Mouse (Mus musculus): ENCODE results near the gene Dscaml1. TPM values are rescaled to one million over a fixed set of nuclear protein-coding genes. Genes with fewer than 3 reads are reported as not detected.
A peak's percentile ranks its signal among the peaks of the same experiment; 100 is the strongest.
"Not testable (repeated sequence)": the region's sequence is repeated elsewhere in the genome, so short reads cannot be mapped to it uniquely, and the experiment has no call there.

Gene Dscaml1
- polyA plus RNA-seq, 1 experiment from 2014 or later = 0.01 TPM

GRCm38 (mm10) chr9:45749917-45750316 lies 323.5 kb downstream of the Dscaml1 start:
- no peak overlapping the region for H3K4me3 ChIP-seq (replicated peaks)
- no peaks in the 10 kb centered on the region for H3K9me3 ChIP-seq (replicated peaks)
- H3K9ac ChIP-seq = no peak overlapping the region
- ATAC-seq (ENCODE audit: insufficient read depth) = no peak
- no peak overlapping the region for H3K4me2 ChIP-seq
- peaks cover 5% of the 10 kb centered on the region; the same call in 1 of the 2 replicates for H3K4me1 ChIP-seq (replicated peaks)
- 71% methylated on average over 4 of the region's 4 CpGs for WGBS (ENCODE audit: insufficient replicate concordance)
- H3K27me3 ChIP-seq = peaks cover 6% of the 10 kb centered on the region; the same call in 1 of the 2 replicates
- H3K27ac ChIP-seq (replicated peaks) = no peak overlapping the region
- no peaks in the 10 kb centered on the region for H3K36me3 ChIP-seq (replicated peaks)

- 28% methylated on average over 8 of the region's 8 CpGs for WGBS (ENCODE audit: insufficient replicate concordance)
- Histone ChIP-seq H3K4me2 (no peak overlapping the region), H3K27me3 (no peaks in the 10 kb centered on the region), H3K27ac (replicated peaks) (no peak overlapping the region), H3K36me3 (replicated peaks) (no peaks in the 10 kb centered on the region), H3K4me1 (replicated peaks) (no peaks in the 10 kb centered on the region), H3K4me3 (replicated peaks) (no peak overlapping the region), H3K9me3 (replicated peaks) (no peaks in the 10 kb centered on the region), H3K9ac (no peak overlapping the region)
- ATAC-seq (ENCODE audit: insufficient read depth) = no peak
Measured at GRCm38 (mm10) chr9:45754452-45755091, 328.1 kb downstream of the Dscaml1 start.

GRCm38 (mm10) chr9:45766195-45766594 lies 339.8 kb downstream of the Dscaml1 start:
- no peaks in the 10 kb centered on the region for H3K27me3 ChIP-seq
- WGBS (ENCODE audit: insufficient replicate concordance) = 67% methylated on average over 6 of the region's 6 CpGs
- H3K9ac ChIP-seq = no peak overlapping the region
- no peak overlapping the region for H3K27ac ChIP-seq (replicated peaks)
- no peak overlapping the region for H3K4me3 ChIP-seq (replicated peaks)
- no peaks in the 10 kb centered on the region for H3K9me3 ChIP-seq (replicated peaks)
- ATAC-seq (ENCODE audit: insufficient read depth) = no peak
- 0 out of 2 replicates have a peak, but pooled peaks cover 3% of the 10 kb centered on the region for H3K4me1 ChIP-seq (replicated peaks)
- H3K36me3 ChIP-seq (replicated peaks) = peaks cover 9% of the 10 kb centered on the region; the same call in 1 of the 2 replicates
- H3K4me2 ChIP-seq = no peak overlapping the region

- Histone ChIP-seq H3K36me3 (replicated peaks) (peaks cover 9% of the 10 kb centered on the region; the same call in 1 of the 2 replicates), H3K27me3 (no peaks in the 10 kb centered on the region), H3K4me3 (replicated peaks) (no peak overlapping the region), H3K4me1 (replicated peaks) (0 out of 2 replicates have a peak, but pooled peaks cover 3% of the 10 kb centered on the region), H3K9me3 (replicated peaks) (no peaks in the 10 kb centered on the region), H3K9ac (no peak overlapping the region), H3K4me2 (no peak overlapping the region), H3K27ac (replicated peaks) (no peak overlapping the region)
- 68% methylated on average over 8 of the region's 8 CpGs for WGBS (ENCODE audit: insufficient replicate concordance)
- no peak for ATAC-seq (ENCODE audit: insufficient read depth)
Measured at GRCm38 (mm10) chr9:45767155-45767554, 340.7 kb downstream of the Dscaml1 start.

- no peak overlapping the region for H3K9ac ChIP-seq
- H3K9me3 ChIP-seq (replicated peaks) = no peaks in the 10 kb centered on the region
- H3K4me2 ChIP-seq = no peak overlapping the region
- no peak overlapping the region for H3K4me3 ChIP-seq (replicated peaks)
- peaks cover 16% of the 10 kb centered on the region for H3K36me3 ChIP-seq (replicated peaks)
- H3K27me3 ChIP-seq = no peaks in the 10 kb centered on the region
- H3K4me1 ChIP-seq (replicated peaks) = 0 out of 2 replicates have a peak, but pooled peaks cover 3% of the 10 kb centered on the region
- no peak overlapping the region for H3K27ac ChIP-seq (replicated peaks)
- ATAC-seq (ENCODE audit: insufficient read depth) = no peak
- 67% methylated on average over 18 of the region's 18 CpGs for WGBS (ENCODE audit: insufficient replicate concordance)
Measured at GRCm38 (mm10) chr9:45768421-45768820, 342.0 kb downstream of the Dscaml1 start.

GRCm38 (mm10) chr9:45769596-45769995 lies 343.2 kb downstream of the Dscaml1 start:
- Histone ChIP-seq H3K4me3 (replicated peaks) (no peak overlapping the region), H3K4me1 (replicated peaks) (no peaks in the 10 kb centered on the region), H3K4me2 (no peak overlapping the region), H3K27me3 (no peaks in the 10 kb centered on the region), H3K9ac (no peak overlapping the region), H3K9me3 (replicated peaks) (no peaks in the 10 kb centered on the region), H3K27ac (replicated peaks) (no peak overlapping the region), H3K36me3 (replicated peaks) (peaks cover 28% of the 10 kb centered on the region)
- 68% methylated on average over 5 of the region's 5 CpGs for WGBS (ENCODE audit: insufficient replicate concordance)
- ATAC-seq (ENCODE audit: insufficient read depth) = no peak

GRCm38 (mm10) chr9:45774088-45774487 lies 347.7 kb downstream of the Dscaml1 start:
- Histone ChIP-seq H3K27me3 (no peaks in the 10 kb centered on the region), H3K9me3 (replicated peaks) (no peaks in the 10 kb centered on the region), H3K4me1 (replicated peaks) (peaks cover 5% of the 10 kb centered on the region; the same call in 1 of the 2 replicates), H3K27ac (replicated peaks) (no peak overlapping the region), H3K4me2 (no peak overlapping the region), H3K36me3 (replicated peaks) (peaks cover 44% of the 10 kb centered on the region), H3K9ac (no peak overlapping the region), H3K4me3 (replicated peaks) (no peak overlapping the region)
- no peak for ATAC-seq (ENCODE audit: insufficient read depth)
- WGBS (ENCODE audit: insufficient replicate concordance) = 68% methylated on average over 6 of the region's 6 CpGs

- not testable (repeated sequence) for H3K27ac ChIP-seq (replicated peaks); H3K27me3 ChIP-seq; H3K4me3 ChIP-seq (replicated peaks); ATAC-seq (ENCODE audit: insufficient read depth); H3K4me1 ChIP-seq (replicated peaks); H3K4me2 ChIP-seq; H3K9me3 ChIP-seq (replicated peaks); H3K9ac ChIP-seq
- 48% methylated on average over 3 of the region's 3 CpGs for WGBS (ENCODE audit: insufficient replicate concordance)
- H3K36me3 ChIP-seq (replicated peaks) = peaks cover 38% of the 10 kb centered on the region
Measured at GRCm38 (mm10) chr9:45776176-45776575, 349.7 kb downstream of the Dscaml1 start.

GRCm38 (mm10) chr9:45779201-45779600 lies 352.8 kb downstream of the Dscaml1 start:
- 65% methylated on average over 6 of the region's 6 CpGs for WGBS (ENCODE audit: insufficient replicate concordance)
- Histone ChIP-seq H3K4me2 (no peak overlapping the region), H3K36me3 (replicated peaks) (peaks cover 23% of the 10 kb centered on the region), H3K27me3 (no peaks in the 10 kb centered on the region), H3K9me3 (replicated peaks) (no peaks in the 10 kb centered on the region), H3K9ac (no peak overlapping the region), H3K4me3 (replicated peaks) (no peak overlapping the region), H3K27ac (replicated peaks) (no peak overlapping the region), H3K4me1 (replicated peaks) (peaks cover 5% of the 10 kb centered on the region; the same call in 1 of the 2 replicates)
- ATAC-seq (ENCODE audit: insufficient read depth) = no peak

GRCm38 (mm10) chr9:45783249-45784069 lies 357.0 kb downstream of the Dscaml1 start:
- no peak overlapping the region for H3K27ac ChIP-seq (replicated peaks)
- no peaks in the 10 kb centered on the region for H3K9me3 ChIP-seq (replicated peaks)
- ATAC-seq (ENCODE audit: insufficient read depth) = no peak
- no peak overlapping the region for H3K4me2 ChIP-seq
- WGBS (ENCODE audit: insufficient replicate concordance) = 78% methylated on average over 12 of the region's 12 CpGs
- H3K4me1 ChIP-seq (replicated peaks) = peaks cover 20% of the 10 kb centered on the region
- H3K4me3 ChIP-seq (replicated peaks) = no peak overlapping the region
- H3K9ac ChIP-seq = no peak overlapping the region
- no peaks in the 10 kb centered on the region for H3K27me3 ChIP-seq
- peaks cover 9% of the 10 kb centered on the region for H3K36me3 ChIP-seq (replicated peaks)

- Histone ChIP-seq H3K27ac (replicated peaks) (peak overlapping the region; percentile 70), H3K4me2 (peak overlapping the region; percentile 54)
Measured at GRCm38 (mm10) chr9:45787071-45787470, 360.6 kb downstream of the Dscaml1 start.

More at GRCm38 (mm10) chr9:45787071-45787470, 360.6 kb downstream of the Dscaml1 start:
- 69% methylated on average over 8 of the region's 8 CpGs for WGBS (ENCODE audit: insufficient replicate concordance)
- Histone ChIP-seq H3K36me3 (replicated peaks) (no peaks in the 10 kb centered on the region), H3K4me3 (replicated peaks) (peak overlapping the region; percentile 34), H3K27me3 (no peaks in the 10 kb centered on the region), H3K9me3 (replicated peaks) (no peaks in the 10 kb centered on the region), H3K4me1 (replicated peaks) (peaks cover 29% of the 10 kb centered on the region), H3K9ac (peak overlapping the region; percentile 47)
- 0 out of 2 replicates have a peak, but pooled peaks have one; percentile 4 for ATAC-seq (ENCODE audit: insufficient read depth)

Measured in liver, embryonic 15.5 days (tissue).